Mouse (Mus musculus) stomach, embryonic 16.5 days (tissue): ENCODE measurements around the gene Cacna1d. TPM values are rescaled to one million over a fixed set of nuclear protein-coding genes. Genes with fewer than 3 reads are reported as not detected.

Experiments used
- ATAC-seq: fragments of 200-750 bp; cut with Nextera tagmentation; 2 replicates; pipeline ENCODE4 v1.8.0; 2017; ENCODE audit warnings: moderate number of reproducible peaks, moderate TSS enrichment; ENCODE audit not compliant: insufficient read depth, low FRiP score
- H3K27ac ChIP-seq: fragments of 300-500 bp; sonication (generic); 2 replicates; pipeline ENCODE4 v1.5.1; 2014; ENCODE audit warnings: low read length
- H3K27me3 ChIP-seq: fragments of 300-500 bp; sonication (generic); 2 replicates; pipeline ENCODE4 v1.6.1; 2014; ENCODE audit warnings: low read length, control low read depth, mixed read lengths; ENCODE audit not compliant: control insufficient read depth, insufficient read depth
- H3K36me3 ChIP-seq: fragments of 300-500 bp; sonication (generic); 2 replicates; pipeline ENCODE4 v1.6.1; 2014; ENCODE audit warnings: low read length; ENCODE audit not compliant: control insufficient read depth, insufficient read depth
- H3K4me1 ChIP-seq: fragments of 300-500 bp; sonication (generic); 2 replicates; pipeline ENCODE4 v1.6.1; 2014; ENCODE audit warnings: low read length, control low read depth, mixed read lengths; ENCODE audit not compliant: control insufficient read depth, insufficient read depth
- H3K4me2 ChIP-seq: fragments of 300-500 bp; sonication (generic); 2 replicates; pipeline ENCODE4 v1.6.1; 2014; ENCODE audit warnings: low read depth, low read length, mixed read lengths
- H3K4me3 ChIP-seq: fragments of 300-500 bp; sonication (generic); replicated peaks from 2 replicates; pipeline ENCODE4 v1.5.1; 2014; ENCODE audit warnings: mild to moderate bottlenecking, low read length
- H3K9ac ChIP-seq: fragments of 300-500 bp; sonication (generic); 2 replicates; pipeline ENCODE4 v1.6.1; 2014; ENCODE audit warnings: low read length
- H3K9me3 ChIP-seq: fragments of 300-500 bp; sonication (generic); replicated peaks from 2 replicates; pipeline ENCODE4 v1.6.1; 2016; ENCODE audit warnings: low read length, control low read depth; ENCODE audit not compliant: control insufficient read depth
- WGBS: fragments of 180-500 bp; shearing (Covaris S2); extraction: QIAGEN DNeasy Blood & Tissue Kit; methylation state at CpG from one replicate; pipeline ENCODE4 v1.1.7; 2014; 5-methylcytosine and 5-hydroxymethylcytosine counted together
- polyA plus RNA-seq: library from polyadenylated mRNA; unstranded; fragments of >200 nt; fragmentation: Nextera tagmentation; extraction: Ambion mirVana; gene quantifications from 2 replicates; pipeline ENCODE4 v1.2.1, GENCODE M21; 2015

Gene Cacna1d
- polyA plus RNA-seq, 1 experiment from 2014 or later = 4.2 TPM

GRCm38 (mm10) chr14:30435316-30435715, 55.9 kb downstream of the Cacna1d start:
- H3K9ac ChIP-seq = no peak overlapping the region
- 85% methylated on average over 5 of the region's 5 CpGs for WGBS
- no peaks in the 10 kb centered on the region for H3K36me3 ChIP-seq
- H3K9me3 ChIP-seq = no peaks in the 10 kb centered on the region
- no peaks in the 10 kb centered on the region for H3K4me1 ChIP-seq
- no peak overlapping the region for H3K4me2 ChIP-seq
- H3K27ac ChIP-seq = no peak overlapping the region
- no peak overlapping the region for H3K4me3 ChIP-seq
- H3K27me3 ChIP-seq = no peaks in the 10 kb centered on the region
- no peak for ATAC-seq

GRCm38 (mm10) chr14:30430446-30430845, 60.8 kb downstream of the Cacna1d start:
- H3K27me3 ChIP-seq = no peaks in the 10 kb centered on the region
- no peaks in the 10 kb centered on the region for H3K4me1 ChIP-seq
- H3K9ac ChIP-seq = no peak overlapping the region
- no peak overlapping the region for H3K27ac ChIP-seq
- no peak overlapping the region for H3K4me2 ChIP-seq
- no peaks in the 10 kb centered on the region for H3K36me3 ChIP-seq
- WGBS = 75% methylated on average over 5 of the region's 5 CpGs
- no peak overlapping the region for H3K4me3 ChIP-seq
- H3K9me3 ChIP-seq = no peaks in the 10 kb centered on the region
- ATAC-seq = no peak

- no peak overlapping the region for H3K4me3 ChIP-seq
- no peaks in the 10 kb centered on the region for H3K4me1 ChIP-seq
- no peak for ATAC-seq
- no peaks in the 10 kb centered on the region for H3K36me3 ChIP-seq
- H3K9me3 ChIP-seq = no peaks in the 10 kb centered on the region
- no peaks in the 10 kb centered on the region for H3K27me3 ChIP-seq
- H3K9ac ChIP-seq = no peak overlapping the region
- WGBS = 74% methylated on average over 9 of the region's 9 CpGs
- no peak overlapping the region for H3K4me2 ChIP-seq
- H3K27ac ChIP-seq = no peak overlapping the region
Observed at GRCm38 (mm10) chr14:30430026-30430425, 61.2 kb downstream of the Cacna1d start.

GRCm38 (mm10) chr14:30429606-30430005, 61.6 kb downstream of the Cacna1d start:
- Histone ChIP-seq H3K4me2 (no peak overlapping the region), H3K27me3 (no peaks in the 10 kb centered on the region), H3K9ac (no peak overlapping the region), H3K36me3 (no peaks in the 10 kb centered on the region), H3K4me1 (no peaks in the 10 kb centered on the region), H3K9me3 (no peaks in the 10 kb centered on the region), H3K27ac (no peak overlapping the region), H3K4me3 (no peak overlapping the region)
- ATAC-seq = no peak; the same call in 1 of the 2 replicates
- WGBS = 49% methylated on average over 9 of the region's 9 CpGs

- H3K27me3 ChIP-seq = no peaks in the 10 kb centered on the region
- no peak overlapping the region for H3K9ac ChIP-seq
- no peak; the same call in 1 of the 2 replicates for ATAC-seq
- H3K4me3 ChIP-seq = no peak overlapping the region
- H3K36me3 ChIP-seq = no peaks in the 10 kb centered on the region
- no peaks in the 10 kb centered on the region for H3K9me3 ChIP-seq
- no peak overlapping the region for H3K27ac ChIP-seq
- no peak overlapping the region for H3K4me2 ChIP-seq
- no peaks in the 10 kb centered on the region for H3K4me1 ChIP-seq
Observed at GRCm38 (mm10) chr14:30428757-30429156, 62.5 kb downstream of the Cacna1d start.

- H3K9ac ChIP-seq = no peak overlapping the region
- ATAC-seq = no peak
- 35% methylated on average over 4 of the region's 4 CpGs for WGBS
Observed at GRCm38 (mm10) chr14:30425876-30426275, 65.4 kb downstream of the Cacna1d start.

GRCm38 (mm10) chr14:30425175-30425574, 66.1 kb downstream of the Cacna1d start:
- Histone ChIP-seq H3K9ac (no peak overlapping the region), H3K27me3 (no peaks in the 10 kb centered on the region), H3K36me3 (no peaks in the 10 kb centered on the region), H3K27ac (no peak overlapping the region), H3K9me3 (no peaks in the 10 kb centered on the region), H3K4me1 (no peaks in the 10 kb centered on the region), H3K4me2 (no peak overlapping the region), H3K4me3 (no peak overlapping the region)
- no peak for ATAC-seq
- WGBS = 56% methylated on average over 6 of the region's 6 CpGs

More at GRCm38 (mm10) chr14:30425876-30426275, 65.4 kb downstream of the Cacna1d start:
- H3K9me3 ChIP-seq = no peaks in the 10 kb centered on the region
- H3K4me2 ChIP-seq = no peak overlapping the region
- H3K27ac ChIP-seq = no peak overlapping the region
- no peaks in the 10 kb centered on the region for H3K4me1 ChIP-seq
- no peaks in the 10 kb centered on the region for H3K36me3 ChIP-seq
- no peak overlapping the region for H3K4me3 ChIP-seq
- no peaks in the 10 kb centered on the region for H3K27me3 ChIP-seq

GRCm38 (mm10) chr14:30424638-30425037, 66.6 kb downstream of the Cacna1d start:
- Histone ChIP-seq H3K4me1 (no peaks in the 10 kb centered on the region), H3K27me3 (no peaks in the 10 kb centered on the region), H3K9me3 (no peaks in the 10 kb centered on the region), H3K9ac (no peak overlapping the region), H3K4me2 (no peak overlapping the region), H3K27ac (no peak overlapping the region), H3K36me3 (no peaks in the 10 kb centered on the region), H3K4me3 (no peak overlapping the region)
- ATAC-seq = no peak
- 90% methylated on average over 4 of the region's 4 CpGs for WGBS

GRCm38 (mm10) chr14:30422376-30423140, 68.7 kb downstream of the Cacna1d start:
- ATAC-seq = no peak
- no peak overlapping the region for H3K9ac ChIP-seq
- H3K36me3 ChIP-seq = no peaks in the 10 kb centered on the region
- H3K4me1 ChIP-seq = no peaks in the 10 kb centered on the region
- 79% methylated on average over 7 of the region's 7 CpGs for WGBS
- H3K27me3 ChIP-seq = no peaks in the 10 kb centered on the region
- no peaks in the 10 kb centered on the region for H3K9me3 ChIP-seq
- H3K27ac ChIP-seq = no peak overlapping the region
- no peak overlapping the region for H3K4me3 ChIP-seq
- H3K4me2 ChIP-seq = no peak overlapping the region
